Mouse (Mus musculus): ENCODE measurements around the gene Tom1l2.

GRCm38 (mm10) chr11:60255639-60256038, 97.1 kb downstream of the Tom1l2 start:
- no peak for TF ChIP-seq CTCF (conservative IDR thresholded peaks at IDR 0.05; ENCODE audit: low read length)
- TF ChIP-seq POU5F1 (IDR thresholded peaks at IDR 0.05; ENCODE audit: borderline replicate concordance, low read length) = no peak
- no peak for TF ChIP-seq NANOG (IDR thresholded peaks at IDR 0.05; ENCODE audit: borderline replicate concordance, low read length)
